27 mouse cellular contexts compared by ENCODE assay signal in genomic region chr8:34462262-34462661, GRCm38 (mm10).
"Had no signal": no experiment of that assay in that cellular context is flagged by ENCODE, and none has a peak within 500 bp of the region (broad histone marks: within the 10 kb centered on the region; RNA-seq: fewer than 3 reads in every experiment).

No protein-coding gene starts in this region.

- H3K9me3 ChIP-seq: heart, embryonic 10.5 days; intestine, embryonic 15.5 days; limb, embryonic 10.5 days; liver, embryonic 15.5 days had no signal

- H3K36me3 ChIP-seq: heart, embryonic 10.5 days; heart, embryonic 12.5 days; hindbrain, embryonic 10.5 days; hindbrain, embryonic 12.5 days; intestine, embryonic 15.5 days; limb, embryonic 10.5 days; limb, embryonic 12.5 days; liver, embryonic 13.5 days; liver, embryonic 15.5 days had no signal

- H3K9ac ChIP-seq: heart, embryonic 12.5 days; hindbrain, embryonic 12.5 days; hindbrain, embryonic 14.5 days; intestine, embryonic 15.5 days; limb, embryonic 12.5 days; liver, embryonic 13.5 days; liver, embryonic 15.5 days had no signal

- H3K4me2 ChIP-seq: heart, embryonic 12.5 days; hindbrain, embryonic 12.5 days; hindbrain, embryonic 14.5 days; intestine, embryonic 15.5 days; limb, embryonic 12.5 days; liver, embryonic 11.5 days; liver, embryonic 13.5 days; liver, embryonic 15.5 days had no signal

- H3K27ac ChIP-seq: gastrocnemius, adult 2 months; heart, embryonic 10.5 days; hindbrain, embryonic 10.5 days; hindbrain, embryonic 12.5 days; hindbrain, embryonic 14.5 days; intestine, embryonic 15.5 days; left cerebral cortex, adult 2 months; limb, embryonic 10.5 days; limb, embryonic 12.5 days; liver, embryonic 13.5 days; liver, embryonic 15.5 days had no signal

- H3K4me1 ChIP-seq: heart, embryonic 12.5 days; hindbrain, embryonic 10.5 days; hindbrain, embryonic 12.5 days; intestine, embryonic 15.5 days; limb, embryonic 10.5 days; limb, embryonic 12.5 days; liver, embryonic 13.5 days; liver, embryonic 15.5 days had no signal

- DNase-seq: gastrocnemius, adult 2 months; gastrocnemius, postnatal 10 days; gastrocnemius, postnatal 25 days; heart, adult 18-20 months; heart, postnatal 10 days; heart, postnatal 4 days; kidney, adult 18-20 months; kidney, adult 8-10 months; kidney, postnatal 10 days; kidney, postnatal 25 days; kidney, postnatal 4 days; liver; liver, embryonic 13.5 days had no signal

- H3K4me3 ChIP-seq: gastrocnemius, adult 2 months; heart, embryonic 10.5 days; heart, embryonic 12.5 days; hindbrain, embryonic 10.5 days; hindbrain, embryonic 12.5 days; intestine, embryonic 15.5 days; left cerebral cortex, adult 2 months; limb, embryonic 10.5 days; limb, embryonic 12.5 days; liver, embryonic 13.5 days; liver, embryonic 15.5 days had no signal

- H3K27me3 ChIP-seq: heart, embryonic 12.5 days; hindbrain, embryonic 12.5 days; intestine, embryonic 15.5 days; limb, embryonic 12.5 days; liver, embryonic 13.5 days; liver, embryonic 15.5 days had no signal

- ATAC-seq: hindbrain, embryonic 16.5 days; inflammation-experienced regulatory T-cells, adult 6 months; intestine, embryonic 15.5 days; intestine, postnatal 0 days had no signal
